12 mouse cellular contexts compared by ENCODE assay signal in the genomic region with DNA sequence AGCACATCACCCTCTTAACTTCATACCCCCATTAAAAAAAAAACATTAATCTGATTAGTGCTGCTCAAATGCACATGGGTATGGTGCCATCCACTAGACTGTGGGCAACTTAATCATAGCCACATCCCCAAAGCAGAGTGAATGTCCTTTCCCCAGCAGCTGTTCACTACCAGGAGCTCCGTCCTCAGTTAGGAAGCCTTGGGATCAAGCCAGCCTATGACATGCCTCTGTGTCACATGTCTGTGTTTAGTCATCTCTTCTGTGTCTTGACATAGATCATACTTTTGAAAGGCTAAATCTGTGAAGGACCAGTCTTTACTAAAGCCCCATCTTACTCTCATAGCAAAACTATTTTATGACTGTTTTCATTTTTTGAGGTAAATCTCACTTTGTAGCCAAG.
A peak's percentile ranks its signal among the peaks of the same experiment; 100 is the strongest.
DNase-seq lines count a peak whose midpoint lies in the region; ATAC-seq and TF ChIP-seq lines count a peak whose summit lies in the region.
"Had no signal": no experiment of that assay in that cellular context is flagged by ENCODE, and none has a peak within 500 bp of the region (broad histone marks: within the 10 kb centered on the region; RNA-seq: fewer than 3 reads in every experiment).

No protein-coding gene starts in this region.

- H3K27me3 ChIP-seq in heart, embryonic 10.5 days (ENCODE audit: insufficient read depth, poor library complexity, severe bottlenecking): no peaks in the 10 kb centered on the region
- no peaks in the 10 kb centered on the region for H3K27me3 ChIP-seq in lung, embryonic 16.5 days (ENCODE audit: control insufficient read depth, insufficient read depth, low read depth, low read length)
- H3K27me3 ChIP-seq in cerebellum, adult 2 months (ENCODE audit: control insufficient read depth, insufficient read depth, low read length): no peaks in the 10 kb centered on the region
- H3K27me3 ChIP-seq: CH12.LX had no signal

- ATAC-seq in lung, embryonic 16.5 days (ENCODE audit: low read depth): peak; percentile 37; the same call in 1 of the 2 replicates

- H3K4me1 ChIP-seq in heart, embryonic 10.5 days: no peaks in the 10 kb centered on the region
- no peaks in the 10 kb centered on the region; the same call in 1 of the 2 replicates for H3K4me1 ChIP-seq in lung, embryonic 16.5 days (replicated peaks; ENCODE audit: control insufficient read depth, insufficient read depth, low read length)
- peaks cover 2% of the 10 kb centered on the region; the same call in 1 of the 2 replicates for H3K4me1 ChIP-seq in cerebellum, adult 2 months (ENCODE audit: control insufficient read depth, insufficient read depth, low read length)

- no peak overlapping the region for H3K9ac ChIP-seq in lung, embryonic 16.5 days (ENCODE audit: low read length)
- H3K9ac ChIP-seq: limb, embryonic 13.5 days had no signal

- no peak overlapping the region for H3K4me3 ChIP-seq in heart, embryonic 10.5 days
- H3K4me3 ChIP-seq in lung, embryonic 16.5 days (ENCODE audit: low read length): no peak overlapping the region
- no peak overlapping the region for H3K4me3 ChIP-seq in cerebellum, adult 2 months (replicated peaks; ENCODE audit: insufficient read depth, low read depth, low read length)
- H3K4me3 ChIP-seq: limb, embryonic 13.5 days had no signal

- no peaks in the 10 kb centered on the region for H3K9me3 ChIP-seq in heart, embryonic 10.5 days
- H3K9me3 ChIP-seq in lung, embryonic 16.5 days (ENCODE audit: control insufficient read depth, low read length): no peaks in the 10 kb centered on the region
- H3K9me3 ChIP-seq: limb, embryonic 13.5 days had no signal

- DNase-seq in heart, adult 11 months: peak; percentile 95
- DNase-seq in heart, embryonic 10.5 days (ENCODE audit: low spot score): no peak
- no peak for DNase-seq in lung, postnatal 4 days
- peak; percentile 71 for DNase-seq in MN1 (ENCODE audit: low spot score)
- DNase-seq in brain, embryonic 14.5 days (ENCODE audit: low read depth): peak; percentile 20
- no peak for DNase-seq in embryo, embryonic 9.5 days (ENCODE audit: extremely low spot score)
- no peak for DNase-seq in cerebellum, adult 2 months
- DNase-seq: kidney, adult 2 months; layer of hippocampus, adult 9-11 months had no signal

- TF ChIP-seq CTCF in brain, embryonic 14.5 days (IDR thresholded peaks at IDR 0.05; ENCODE audit: borderline replicate concordance, extremely low read depth, insufficient read depth, insufficient read length): no peak
- TF ChIP-seq CTCF in cerebellum, adult 2 months (IDR thresholded peaks at IDR 0.05; ENCODE audit: borderline replicate concordance, insufficient read depth, low read depth, low read length): no peak

- WGBS in heart, embryonic 10.5 days: 73% methylated on average over 1 of the region's 1 CpGs
- 58% methylated on average over 1 of the region's 1 CpGs for WGBS in lung, embryonic 16.5 days
- 37% methylated on average over 1 of the region's 1 CpGs for WGBS in cerebellum, adult 2 months

- no peak for TF ChIP-seq POLR2A in brain, embryonic 14.5 days (IDR thresholded peaks at IDR 0.05; ENCODE audit: borderline replicate concordance, extremely low read depth, insufficient read depth, insufficient read length, poor library complexity, severe bottlenecking)
- no peak for TF ChIP-seq POLR2A in cerebellum, adult 2 months (IDR thresholded peaks at IDR 0.05; ENCODE audit: borderline replicate concordance, insufficient read depth, low read length)

- no peak overlapping the region for H3K27ac ChIP-seq in heart, embryonic 10.5 days
- no peak overlapping the region for H3K27ac ChIP-seq in lung, embryonic 16.5 days (ENCODE audit: low read length)
- no peak overlapping the region for H3K27ac ChIP-seq in cerebellum, adult 2 months (ENCODE audit: insufficient read depth, low read length)
- H3K27ac ChIP-seq: limb, embryonic 13.5 days had no signal

- H3K4me2 ChIP-seq in lung, embryonic 16.5 days (ENCODE audit: low read depth, low read length): no peak overlapping the region
- H3K4me2 ChIP-seq: limb, embryonic 13.5 days had no signal

- H3K36me3 ChIP-seq in heart, embryonic 10.5 days: no peaks in the 10 kb centered on the region
- no peaks in the 10 kb centered on the region for H3K36me3 ChIP-seq in lung, embryonic 16.5 days (ENCODE audit: control insufficient read depth, insufficient read depth, low read length)
- H3K36me3 ChIP-seq: limb, embryonic 13.5 days had no signal

Comparison
In these comparisons a context has a peak if more than half of its experiments do, and no peak if none do; other contexts are left out.
1. DNase-seq: peak in heart, adult 11 months (single experiment), MN1 (single experiment) and brain, embryonic 14.5 days (single experiment); none in heart, embryonic 10.5 days (single experiment), lung, postnatal 4 days (0 of 2), embryo, embryonic 9.5 days (single experiment) and cerebellum, adult 2 months (0 of 2).